Mouse (Mus musculus) testis, adult 2 months (tissue): ENCODE results near the gene Cda.

Experiments
- CTCF ChIP-seq: fragments of 200-500 bp; IDR thresholded peaks from 2 replicates; pipeline ENCODE4 v1.5.1; 2012; ENCODE audit warnings: low read depth, mild to moderate bottlenecking, inconsistent platforms, low read length, moderate library complexity; ENCODE audit not compliant: control insufficient read depth, insufficient read depth, insufficient replicate concordance
- POLR2A ChIP-seq: fragments of 200-500 bp; IDR thresholded peaks from 2 replicates; pipeline ENCODE4 v1.6.1; 2012; ENCODE audit warnings: low read depth, mild to moderate bottlenecking, inconsistent platforms, low read length, moderate library complexity; ENCODE audit not compliant: control insufficient read depth

- TF ChIP-seq CTCF (no peak), POLR2A (no peak)
Measured at GRCm38 (mm10) chr4:138383789-138384188, 16.0 kb upstream of the Cda start.
